Mouse (Mus musculus) cerebellum, postnatal 36 days (tissue): ENCODE measurements around the gene Nmu.

ENCODE experiments used
- DNase-seq, 2 experiments: peaks; one replicate each; pipeline ENCODE4 v3.0.0; 2021 to 2022; ENCODE audit warnings: mixed read lengths in 2 of 2

Nmu gene

DNA sequence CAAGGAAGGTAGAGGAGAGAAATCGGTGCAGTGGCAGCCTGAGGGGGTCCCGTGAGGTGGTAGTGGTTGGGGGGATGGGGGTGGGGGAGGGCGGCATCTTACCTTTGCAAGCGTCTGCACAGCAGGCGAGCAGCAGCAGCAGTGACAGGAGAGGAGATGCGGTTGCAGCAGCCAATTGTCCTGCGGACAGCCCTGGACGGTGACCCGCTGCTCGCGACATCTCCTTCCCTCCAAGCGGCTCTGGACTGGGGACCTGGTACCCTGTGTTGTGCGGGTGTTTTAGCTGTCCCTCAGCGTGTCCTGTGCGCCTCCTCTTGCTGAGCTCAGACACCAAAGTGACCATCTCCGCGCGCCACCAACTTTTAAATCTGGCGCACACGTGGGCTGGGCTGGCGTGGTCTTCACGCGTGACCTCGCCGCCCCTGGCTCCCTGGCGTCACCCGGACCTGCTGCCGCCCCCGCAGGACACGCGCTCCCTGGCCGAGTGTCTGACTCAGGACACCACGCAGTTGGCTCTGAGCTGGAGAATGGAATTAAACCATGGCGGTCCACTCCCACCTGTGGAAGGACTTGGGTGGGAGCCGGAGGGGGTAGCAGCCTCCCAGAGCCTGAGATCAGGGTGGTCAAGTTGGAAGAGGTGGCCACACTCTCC is at the start of gene Nmu:
Gene Nmu, minus strand, starts transcription at position 336 of the 652 bp plus-strand sequence.
- DNase-seq = peak in 1 of 2 experiments; percentile 3

DNA sequence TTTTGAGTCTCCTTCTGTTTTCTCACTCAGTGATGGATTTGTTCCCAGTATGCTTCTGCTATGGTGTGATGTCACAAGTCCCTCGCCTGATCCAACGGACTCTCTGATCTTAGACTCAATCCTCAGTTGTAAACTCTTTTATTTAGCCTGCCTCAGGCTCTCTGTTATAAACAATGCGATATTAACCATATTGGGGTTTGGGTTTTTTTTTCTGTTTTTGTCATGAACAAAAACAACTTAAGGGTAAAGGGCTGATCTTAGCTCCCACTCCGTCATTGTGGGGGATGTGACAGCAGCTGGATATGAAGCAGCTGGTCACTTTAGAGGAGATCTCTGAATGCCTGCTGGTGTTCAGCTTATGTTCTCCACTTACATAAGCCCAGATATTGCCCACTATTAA is 48.1 kb upstream of the Nmu start:
- DNase-seq = no peak

DNA sequence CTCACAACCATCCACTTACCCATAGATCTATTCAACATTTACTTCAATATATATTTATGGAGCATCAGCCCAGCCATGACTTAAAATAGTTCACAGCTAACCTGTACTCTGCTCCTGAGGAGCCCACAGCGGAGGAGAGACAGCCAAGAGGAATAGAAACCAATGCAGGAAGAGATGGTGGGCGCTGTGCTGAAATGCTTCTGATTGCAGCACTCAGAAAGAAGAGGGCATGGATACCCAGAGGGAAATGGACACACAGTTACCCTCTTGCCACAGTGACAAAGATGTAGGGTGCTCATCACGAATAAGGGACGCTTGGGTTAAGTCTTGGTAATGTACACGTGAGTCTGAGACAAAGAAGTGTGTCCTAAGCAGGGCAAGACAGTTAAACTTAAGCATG is 30.8 kb upstream of the Nmu start:
- DNase-seq = no peak

DNA sequence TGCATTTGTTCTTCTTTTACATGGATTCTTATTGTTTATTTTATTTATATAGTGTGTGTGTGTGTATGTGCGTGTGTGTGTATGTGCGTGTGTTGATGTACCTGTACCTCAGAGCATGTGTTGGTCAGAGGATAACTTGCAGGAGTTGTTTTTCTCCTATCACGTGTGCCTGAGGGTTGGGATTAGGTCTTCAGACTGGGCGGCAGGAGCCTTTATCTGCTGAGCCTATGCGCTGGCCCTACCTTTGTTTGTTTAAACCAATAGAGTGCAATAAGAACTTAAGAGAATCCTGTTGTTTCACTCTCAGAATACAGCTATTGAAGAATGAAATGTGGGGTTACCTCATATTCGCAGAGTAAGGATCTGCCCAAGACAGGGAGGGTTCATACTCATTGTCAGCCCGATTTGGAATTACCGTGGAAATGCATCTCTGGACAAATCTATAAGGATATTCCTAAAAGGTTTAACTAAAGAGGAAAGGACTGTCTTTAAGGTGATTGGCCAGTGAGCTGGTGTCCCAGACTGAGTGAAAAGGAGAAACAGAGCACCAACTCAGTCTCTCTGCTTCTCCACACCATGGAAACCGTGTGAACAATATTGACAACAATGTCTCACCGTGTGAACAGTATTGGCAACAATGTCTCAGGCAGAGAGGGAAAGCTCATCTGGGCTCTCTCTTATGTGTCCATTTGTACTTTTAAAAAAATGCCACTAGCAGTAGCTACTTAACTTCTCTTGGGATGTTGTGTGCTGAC is 25.6 kb upstream of the Nmu start:
- DNase-seq = no peak

DNA sequence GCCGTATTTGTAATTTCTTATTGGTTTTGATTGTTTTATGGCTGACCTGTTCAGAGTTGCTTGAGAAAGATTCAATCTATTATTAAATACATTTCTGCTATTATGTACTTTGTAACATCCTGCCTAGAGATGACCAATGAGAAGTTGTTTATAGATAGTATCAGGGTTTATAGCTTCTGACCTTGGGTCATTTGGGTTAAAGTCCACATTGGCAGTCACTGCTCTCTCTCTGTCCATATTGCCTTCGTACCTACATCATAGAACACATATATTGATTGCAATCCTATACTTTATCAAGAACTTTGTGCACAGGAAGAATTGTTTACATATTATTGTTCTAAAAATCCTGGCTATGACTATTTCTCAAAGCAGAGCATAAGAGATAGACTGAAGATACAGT is 24.9 kb upstream of the Nmu start:
- no peak for DNase-seq

DNA sequence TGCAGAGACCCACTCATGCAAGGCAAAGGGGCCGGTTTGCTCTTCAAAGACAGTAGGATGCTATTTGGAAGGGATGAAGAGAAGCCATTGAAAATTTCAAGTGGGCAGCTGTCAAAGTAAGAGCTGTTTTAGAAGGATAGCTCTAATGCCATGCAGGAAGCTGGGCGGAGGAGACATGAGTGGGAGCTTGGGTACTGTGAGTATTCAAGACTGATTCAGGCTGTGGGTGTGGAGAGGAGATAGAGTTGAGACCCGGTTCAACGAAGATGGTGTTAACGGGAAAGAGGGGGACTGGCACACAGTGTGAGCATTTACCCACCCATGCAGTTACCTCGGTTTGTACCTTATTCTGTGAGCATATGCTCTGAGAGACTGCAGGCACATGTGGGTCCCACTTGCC is 20.1 kb upstream of the Nmu start:
- no peak for DNase-seq

DNA sequence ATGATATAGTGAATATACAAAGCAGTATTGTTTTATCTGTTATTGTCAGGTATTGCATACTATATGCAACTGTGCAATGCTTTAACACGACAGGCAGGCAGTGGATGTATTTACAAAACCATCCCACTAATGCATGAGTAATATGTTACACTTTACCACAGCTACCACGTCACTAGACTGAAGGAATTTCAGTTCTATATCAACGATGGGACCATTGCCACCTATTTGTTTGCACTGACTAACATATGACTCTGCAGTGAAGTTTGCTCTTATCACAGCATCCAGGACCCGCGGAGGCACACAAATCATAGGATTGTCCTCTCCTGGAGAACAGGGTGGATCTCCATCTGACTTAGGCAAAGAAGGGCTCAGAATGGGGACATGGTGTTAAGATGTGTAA is 18.2 kb upstream of the Nmu start:
- DNase-seq = no peak

DNA sequence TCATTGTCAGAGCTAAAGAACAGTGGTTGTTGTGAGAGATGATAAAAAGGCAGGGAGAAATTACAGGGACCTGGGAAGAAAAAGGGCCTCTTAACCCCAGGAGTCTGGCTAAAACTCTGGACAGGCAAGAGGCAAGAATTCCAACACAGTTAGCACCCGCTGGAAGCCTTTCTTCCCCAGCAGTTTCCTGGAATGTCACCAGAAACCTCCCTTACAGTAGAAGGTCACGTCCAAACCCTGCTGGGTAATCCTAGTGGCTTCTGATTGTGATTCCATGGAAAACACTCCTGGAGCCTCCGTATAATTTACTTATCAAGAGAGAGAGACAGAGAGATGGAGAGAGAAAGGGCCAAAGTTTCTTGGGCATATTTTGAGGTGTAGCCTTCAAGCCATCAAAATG is 15.6 kb upstream of the Nmu start:
- DNase-seq = no peak

DNA sequence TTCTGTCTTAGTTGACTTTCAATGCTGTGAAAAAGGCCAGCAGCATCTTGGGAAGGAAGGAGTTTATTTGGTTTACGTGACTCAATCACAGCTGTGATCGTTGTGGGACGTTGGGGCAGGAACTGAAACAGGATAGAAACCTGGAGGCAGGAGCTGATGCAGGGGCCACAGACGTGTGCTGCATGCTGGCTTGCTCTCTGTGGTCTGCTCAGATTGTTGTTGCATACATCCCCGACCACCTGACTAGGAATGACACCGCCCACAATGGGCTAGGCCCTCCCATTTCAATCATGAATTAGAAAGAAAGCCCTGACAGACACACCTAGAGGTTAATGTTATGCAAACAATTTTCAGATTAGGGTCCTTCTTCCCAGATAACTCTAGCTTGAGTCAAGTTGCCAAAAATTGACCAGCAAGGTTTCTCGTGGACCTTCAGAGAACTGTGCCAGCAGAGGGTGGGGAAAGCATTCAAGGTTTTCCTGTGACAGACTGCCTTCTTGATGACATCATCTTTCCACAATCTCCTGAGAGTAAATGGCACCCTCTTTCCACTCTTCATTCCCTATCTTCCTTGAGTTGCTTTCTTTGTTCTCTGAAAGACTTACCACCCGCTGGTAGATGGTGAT is 5.7 kb upstream of the Nmu start:
- no peak for DNase-seq

DNA sequence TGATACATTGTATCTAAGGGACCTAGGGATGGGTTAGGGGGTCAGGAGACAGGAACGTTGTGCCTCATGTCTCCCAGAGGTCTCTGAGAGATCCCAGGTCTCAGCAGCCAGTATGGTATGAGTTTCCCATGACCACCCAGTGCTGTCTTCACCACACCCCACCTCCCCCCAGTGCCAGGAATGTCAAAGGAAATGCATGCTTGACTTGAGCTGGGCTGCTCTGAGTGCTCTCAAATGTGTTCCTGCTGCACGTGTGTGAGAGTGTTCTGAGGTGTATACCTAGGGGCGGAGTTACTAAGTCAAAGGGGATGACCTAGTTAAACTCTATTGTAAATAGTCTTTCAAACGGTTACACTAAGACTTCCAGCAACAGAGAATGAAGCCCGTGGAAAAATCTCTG is 1.8 kb upstream of the Nmu start:
- DNase-seq = no peak

DNA sequence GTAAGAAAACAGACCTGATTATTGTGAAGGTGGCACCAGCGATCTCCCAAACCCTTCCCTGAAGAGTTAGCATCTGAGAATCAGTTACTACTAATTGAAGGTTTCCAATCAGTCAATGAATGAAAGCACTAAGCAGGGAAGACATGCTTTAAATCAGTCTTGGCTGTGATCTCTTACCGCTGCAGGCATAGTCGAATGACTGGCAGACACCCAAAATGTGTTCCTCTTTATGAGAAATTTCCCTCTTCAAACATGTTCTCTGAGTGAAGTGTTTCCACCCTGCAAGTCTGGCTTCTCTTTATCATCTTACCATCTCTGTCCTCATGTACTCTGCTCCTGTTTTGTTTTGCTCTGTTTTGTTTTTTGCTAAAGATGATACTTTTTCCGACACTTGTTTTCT is 2.8 kb downstream of the Nmu start:
- DNase-seq = no peak

DNA sequence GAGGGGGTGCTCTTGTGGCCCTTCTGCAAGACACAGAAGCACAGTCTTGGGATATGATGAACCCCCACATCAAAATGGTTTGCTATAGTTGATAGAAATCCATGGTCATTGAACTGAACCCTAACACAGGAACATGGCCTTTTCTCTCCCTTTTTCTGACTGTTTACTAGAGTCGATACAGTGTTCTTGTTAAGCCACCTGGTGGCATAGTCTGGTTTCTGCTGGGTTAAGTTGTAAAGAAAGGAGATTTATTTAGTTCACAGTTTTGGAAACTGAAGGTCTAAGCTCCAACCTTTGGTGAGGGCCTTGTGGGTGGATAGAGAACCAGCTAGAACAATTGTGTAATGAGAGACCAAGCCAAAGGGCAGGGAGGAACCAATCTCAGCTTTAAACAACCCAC is 3.5 kb downstream of the Nmu start:
- DNase-seq = no peak

DNA sequence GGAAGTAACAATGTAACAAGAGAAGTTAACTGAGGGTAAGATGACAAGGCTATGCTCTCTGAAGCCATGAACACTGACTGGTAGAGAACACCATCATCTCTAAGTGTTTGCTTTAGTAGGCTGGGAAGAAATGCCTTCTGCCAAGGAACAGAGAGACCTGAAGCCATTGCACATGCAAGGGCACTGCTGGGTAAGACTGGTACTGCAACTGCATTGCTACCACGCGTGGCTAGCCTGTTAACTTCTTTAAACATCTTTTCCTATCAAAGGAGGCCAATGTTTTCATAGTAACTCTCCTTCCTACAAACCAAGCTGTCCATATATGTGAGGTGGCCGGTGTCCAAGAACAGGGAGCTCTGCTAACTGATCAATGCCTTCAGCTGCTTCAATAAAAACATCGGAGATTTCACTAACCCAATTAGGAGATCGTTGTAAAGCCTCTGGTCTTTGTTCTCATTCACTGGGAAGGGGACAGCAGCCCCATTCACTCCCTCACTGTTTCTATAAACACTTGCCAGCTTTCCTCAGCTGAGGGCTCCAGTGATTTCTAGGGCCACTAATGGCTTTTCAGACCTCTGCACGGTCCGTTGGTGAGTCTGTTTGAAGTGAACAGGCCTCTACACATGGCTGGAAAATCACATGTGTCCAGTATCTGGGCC is 11.5 kb downstream of the Nmu start:
- DNase-seq = no peak

DNA sequence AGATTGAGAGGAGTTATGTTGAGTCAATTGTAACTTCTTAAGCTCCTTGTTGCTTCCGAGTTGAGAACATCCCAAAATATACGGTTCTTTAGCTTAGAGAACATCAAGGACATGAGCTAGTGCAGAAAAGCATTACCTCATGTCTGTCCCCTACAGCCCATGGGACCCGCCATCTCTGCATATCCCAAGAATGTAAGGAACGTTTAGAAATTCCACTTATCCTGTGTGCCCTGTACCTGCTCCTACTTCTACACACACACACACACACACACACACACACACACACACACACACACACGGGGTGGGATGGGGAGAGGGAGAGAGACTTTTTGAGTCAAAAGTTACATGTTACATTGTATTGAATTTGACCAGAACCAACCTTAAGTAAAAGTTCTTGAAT is 12.1 kb downstream of the Nmu start:
- no peak for DNase-seq

DNA sequence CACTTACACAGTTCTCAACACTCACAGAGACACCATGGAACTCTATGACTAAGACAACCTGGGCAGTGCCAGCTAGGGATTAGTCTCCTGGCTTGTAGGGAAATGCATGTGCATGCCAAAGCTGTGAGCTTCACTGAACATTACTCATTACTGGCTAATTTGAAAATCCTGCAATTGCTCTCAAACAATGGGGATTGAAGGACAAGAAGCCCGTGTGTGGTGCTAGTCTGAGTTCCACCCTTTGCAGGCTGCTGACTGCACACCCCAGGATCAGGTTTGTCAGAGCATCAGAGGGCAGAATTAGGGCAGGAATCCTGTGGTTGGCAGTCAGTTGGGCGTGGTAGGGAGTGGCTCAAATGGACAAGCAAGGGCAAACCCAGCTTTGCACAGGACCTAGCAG is 17.5 kb downstream of the Nmu start:
- peak in 1 of 2 experiments; percentile 23 for DNase-seq

DNA sequence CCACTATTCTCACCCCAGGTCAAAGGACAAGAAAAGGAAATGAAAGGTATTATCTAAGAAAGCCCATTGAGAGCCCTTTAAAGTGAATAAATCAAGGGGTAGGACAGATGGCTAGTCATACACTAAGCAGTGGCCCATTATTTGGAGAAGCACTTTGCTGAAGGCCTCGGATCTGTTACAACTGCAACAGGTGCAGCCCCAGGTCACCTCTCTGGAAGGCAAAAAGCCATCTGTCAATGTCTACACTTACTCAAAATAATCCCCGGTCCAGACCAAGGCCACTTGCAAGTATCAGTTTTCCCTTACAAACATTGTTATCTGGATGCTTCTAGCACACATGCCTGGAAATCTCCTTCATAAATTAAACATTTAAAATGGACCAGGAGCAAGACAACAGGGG is 22.7 kb downstream of the Nmu start:
- no peak for DNase-seq

DNA sequence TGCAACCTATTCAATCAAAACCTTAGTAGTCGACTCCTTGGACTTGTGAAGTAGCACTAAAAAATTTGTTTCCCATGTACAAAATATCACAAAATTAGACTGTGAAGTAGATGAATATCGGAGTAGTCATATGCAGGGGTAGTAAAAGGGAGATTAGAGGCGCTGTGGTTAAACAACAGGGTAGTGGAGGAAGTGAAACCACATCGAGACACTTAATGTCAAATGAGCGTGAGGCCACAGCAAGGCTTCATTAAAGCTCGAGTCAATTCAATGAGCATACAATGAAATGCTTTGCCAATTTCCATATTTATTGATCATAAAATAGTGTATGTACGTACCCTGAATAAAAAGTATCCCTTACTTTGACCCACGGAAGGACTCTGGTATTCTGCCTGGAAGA is 26.5 kb downstream of the Nmu start:
- no peak for DNase-seq

DNA sequence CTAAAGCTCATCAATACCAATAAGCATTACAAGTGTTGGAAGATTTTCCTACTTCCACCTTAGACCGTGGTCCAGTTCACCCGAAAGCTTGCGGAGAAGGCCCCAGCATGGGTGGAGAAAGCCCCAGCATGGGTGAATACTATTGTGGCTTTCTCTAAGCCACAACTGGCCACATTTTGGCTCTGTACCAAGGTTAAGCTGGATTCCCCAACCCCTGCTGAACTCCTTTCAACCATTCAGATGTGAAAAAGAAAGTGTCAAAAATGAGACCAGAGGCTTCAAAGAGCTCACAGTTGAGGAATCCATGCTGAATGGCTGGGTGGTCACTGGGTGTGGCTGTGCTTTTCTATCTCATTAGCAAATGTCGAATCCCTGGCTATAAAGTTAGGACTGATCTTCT is 29.8 kb downstream of the Nmu start:
- DNase-seq = no peak

DNA sequence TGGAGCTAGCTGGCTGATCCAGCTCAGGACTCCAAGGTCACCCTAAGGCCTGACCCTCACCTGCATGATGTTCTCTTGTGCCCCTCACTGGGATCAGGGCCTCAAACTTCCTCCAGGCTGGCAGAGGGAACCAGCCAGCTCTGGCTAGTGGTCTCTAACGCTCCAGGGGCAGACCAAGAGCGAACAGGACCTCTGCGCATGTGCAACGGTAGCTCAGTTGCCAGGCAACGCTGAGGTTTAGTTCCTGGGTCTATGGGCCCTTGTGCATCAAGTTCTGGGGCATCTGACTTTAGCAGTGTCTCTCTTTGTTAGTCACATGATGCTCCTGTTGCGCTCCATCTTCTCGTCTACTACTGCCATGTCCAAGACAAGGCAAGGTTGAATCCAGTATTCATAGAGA is 32.6 kb downstream of the Nmu start, which contains the start of gene Pdcl2:
Gene Pdcl2, minus strand, starts transcription at position 204 of the 400 bp plus-strand sequence.
- no peak for DNase-seq

DNA sequence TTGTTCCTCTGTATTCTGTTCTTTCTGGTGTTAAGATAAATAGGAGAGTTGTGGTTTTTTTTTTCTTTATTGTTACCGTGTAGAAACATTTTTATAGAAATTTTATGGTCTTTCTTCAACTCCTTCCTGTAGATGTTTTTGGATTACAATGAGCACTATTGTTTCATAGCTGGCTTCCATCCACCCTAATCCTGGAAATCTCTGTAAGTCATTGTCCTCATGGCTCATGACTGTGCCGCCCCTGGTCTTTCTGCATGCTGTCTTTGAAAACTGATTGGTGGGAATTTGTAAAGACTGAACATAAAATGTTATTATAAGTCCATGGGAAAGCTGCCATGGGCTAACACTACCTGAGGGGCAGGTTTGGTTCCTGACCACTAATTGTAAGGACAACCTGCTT is 36.3 kb downstream of the Nmu start:
- DNase-seq = no peak

DNA sequence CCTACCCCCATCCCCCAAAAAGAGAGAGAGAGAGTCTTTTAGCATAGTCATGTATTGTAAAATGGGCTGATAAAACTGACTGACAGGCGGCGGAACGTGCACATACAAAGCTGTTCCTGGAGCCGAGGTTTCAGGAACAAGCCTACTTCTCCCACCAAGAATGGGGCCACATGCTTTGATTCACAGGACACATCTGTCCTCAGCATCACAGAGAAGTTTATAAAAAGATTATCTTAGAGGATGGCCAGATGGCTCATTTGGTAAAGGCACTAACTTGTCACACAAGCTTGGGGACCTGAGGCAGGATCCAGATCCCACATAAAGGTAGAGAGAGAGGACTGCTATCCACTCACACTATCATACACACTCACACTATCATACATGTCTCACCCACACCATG is 38.5 kb downstream of the Nmu start:
- DNase-seq = no peak

DNA sequence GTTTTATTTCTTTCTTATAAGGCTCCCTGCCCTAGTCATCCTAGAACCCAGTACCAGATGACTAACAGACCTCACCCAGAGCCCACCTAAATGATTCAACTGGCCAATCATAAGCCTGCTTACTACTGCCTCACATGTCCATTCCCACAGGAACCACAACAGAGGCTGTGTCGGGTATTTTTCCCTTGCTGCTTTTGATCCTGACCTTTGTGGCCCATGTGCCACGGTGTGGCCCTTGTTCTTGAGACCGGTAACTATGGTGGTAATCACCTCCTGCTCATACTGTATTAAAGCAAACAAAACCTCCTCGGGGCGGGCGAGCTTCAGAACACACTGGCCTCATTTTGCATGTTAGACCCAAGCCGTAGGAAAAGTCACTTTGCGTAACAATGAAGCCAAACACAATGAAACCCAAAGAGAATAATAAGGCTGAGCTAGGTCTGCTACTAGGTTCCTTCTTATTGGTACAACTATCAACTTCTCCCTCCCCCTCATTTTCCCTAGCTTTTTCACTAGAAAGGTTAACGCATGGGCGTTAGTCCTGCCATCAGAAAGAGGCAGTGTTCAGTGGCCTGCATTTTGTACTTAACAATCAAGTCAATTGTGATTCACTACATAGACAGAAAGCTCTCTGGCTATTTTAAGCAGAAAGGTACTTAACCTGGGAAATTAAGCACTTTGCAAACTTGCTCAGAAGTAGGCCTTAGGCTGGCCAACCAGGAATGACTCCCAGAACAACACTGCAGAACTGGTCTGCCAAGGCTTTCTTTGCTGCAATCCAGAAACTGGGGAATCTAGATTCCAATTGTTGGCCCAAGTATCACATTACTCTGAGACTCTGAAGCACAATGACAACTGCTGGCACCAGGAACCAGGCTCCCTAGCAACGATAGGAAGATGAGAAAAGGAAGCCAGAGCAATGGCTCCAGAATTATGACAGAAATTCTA is 42.1 kb downstream of the Nmu start:
- DNase-seq = no peak

DNA sequence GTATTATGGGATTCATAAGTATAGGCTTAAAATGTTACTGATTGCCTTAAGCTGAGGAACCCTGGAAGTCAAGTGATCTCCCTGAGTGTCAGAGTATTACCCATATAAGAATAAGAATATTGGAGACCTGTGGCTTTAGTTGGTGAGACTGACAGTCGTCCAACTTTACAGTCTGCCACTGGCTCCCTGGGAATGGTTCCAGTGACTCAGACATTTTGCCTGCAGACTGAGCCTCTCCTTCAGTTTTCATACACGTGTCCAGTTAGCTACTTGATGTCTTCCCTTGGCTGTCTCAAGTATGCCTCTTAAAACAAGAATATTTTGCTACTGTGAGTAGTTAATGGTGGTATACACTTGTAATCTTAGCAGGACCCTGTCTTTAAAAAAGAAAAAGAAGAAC is 55.4 kb downstream of the Nmu start:
- DNase-seq = no peak
